Mouse (Mus musculus): ENCODE results near the gene Jade3.

Jade3 gene

GRCm38 (mm10) chrX:20548011-20548879, 122.8 kb downstream of the Jade3 start:
- DNase-seq, result no peak

DNA sequence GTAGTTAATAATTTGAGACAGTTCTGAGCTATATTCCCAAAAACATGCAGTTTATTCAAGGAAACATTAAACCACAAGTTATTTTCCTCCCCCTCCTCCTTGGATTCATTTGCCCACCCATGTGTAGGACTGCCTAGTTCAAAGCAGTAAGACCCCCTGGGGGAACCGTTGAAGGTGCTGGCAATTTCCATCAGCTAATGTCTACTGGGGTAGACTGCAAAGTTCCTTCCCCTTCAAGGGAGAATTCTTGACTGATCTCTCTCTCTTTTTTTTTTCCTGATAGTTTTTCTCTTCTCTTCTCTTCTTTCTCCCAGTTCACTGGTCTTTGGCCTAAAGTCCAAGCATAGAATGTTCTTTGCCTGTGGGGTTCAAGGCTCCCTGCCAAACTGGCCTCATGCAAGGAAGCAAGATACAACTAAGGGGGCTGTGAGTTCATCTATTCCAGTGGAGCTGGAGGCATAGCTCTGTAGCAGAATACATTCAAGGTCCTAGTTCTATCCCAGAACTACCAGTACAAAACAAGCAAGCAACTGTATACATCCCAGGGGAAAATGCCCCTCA, 123.5 kb downstream of the Jade3 start:
- DNase-seq, result no peak

DNA sequence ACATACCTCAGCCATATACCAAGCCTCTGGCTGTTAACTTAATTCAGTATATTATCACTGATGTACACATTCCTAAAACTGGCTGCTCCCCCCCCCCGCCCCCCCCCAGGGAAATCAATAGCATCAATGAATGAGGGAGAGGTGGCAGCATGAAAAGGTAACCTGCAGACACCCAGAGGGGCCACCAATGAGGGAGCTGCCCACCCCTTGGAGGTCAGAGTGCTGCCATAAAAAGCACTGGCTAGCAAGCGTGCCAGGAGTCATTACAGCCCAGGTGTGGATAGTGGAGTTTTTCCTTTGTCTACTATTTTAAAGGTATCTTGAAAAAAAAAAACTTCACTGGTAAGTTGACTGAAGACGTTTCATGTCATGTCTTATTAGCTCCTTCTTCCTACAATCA, 124.0 kb downstream of the Jade3 start, which contains the start of gene Rgn:
Gene Rgn (plus strand): TSS at position 256 of the 400 bp plus-strand sequence.
- DNase-seq, result no peak

DNA sequence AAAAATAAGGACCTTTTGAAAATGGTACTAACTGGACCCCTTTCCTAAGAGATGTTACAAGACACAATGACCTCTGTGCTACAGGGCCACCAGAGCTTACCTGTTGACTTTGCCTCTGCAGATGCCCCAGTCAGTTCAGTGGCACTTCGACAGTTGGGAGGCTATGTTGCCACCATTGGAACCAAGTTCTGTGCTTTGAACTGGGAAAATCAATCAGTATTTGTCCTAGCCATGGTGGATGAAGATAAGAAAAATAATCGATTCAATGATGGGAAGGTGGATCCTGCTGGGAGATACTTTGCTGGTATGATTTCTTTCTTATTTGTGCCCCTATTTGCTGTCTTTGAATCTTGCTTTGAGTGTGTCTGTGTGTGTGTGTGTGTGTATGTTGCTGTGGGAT, 126.7 kb downstream of the Jade3 start:
- DNase-seq, result no peak

GRCm38 (mm10) chrX:20561846-20562245, 136.4 kb downstream of the Jade3 start:
- DNase-seq, result no peak

DNA sequence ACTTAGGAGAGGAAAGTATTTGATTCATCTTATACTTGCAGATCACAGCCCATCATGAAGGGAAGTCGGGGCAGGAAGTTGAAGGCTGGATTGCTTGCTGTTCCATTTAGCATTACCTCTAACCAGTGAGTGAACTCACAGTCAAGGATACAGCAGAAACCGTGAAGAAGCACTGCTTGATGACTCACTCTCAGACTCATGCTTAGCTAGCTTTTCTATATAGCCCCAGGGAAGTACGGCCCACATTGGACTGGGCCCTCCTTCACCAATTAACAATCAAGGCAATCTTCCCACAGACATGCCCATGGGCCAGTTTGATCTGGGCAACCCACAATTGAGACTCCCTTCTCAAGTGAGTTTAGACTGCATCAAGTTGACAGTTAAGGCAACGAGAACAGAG, 138.5 kb downstream of the Jade3 start:
- no peak for DNase-seq
